Mouse (Mus musculus) macrophage (primary cell): ENCODE measurements around the gene Cers1. TPM values are rescaled to one million over a fixed set of nuclear protein-coding genes. Genes with fewer than 3 reads are reported as not detected.
A peak's percentile ranks its signal among the peaks of the same experiment; 100 is the strongest.

Experiments used
- H3K27ac ChIP-seq: fragments of 350-480 bp; formaldehyde crosslinking; 2 replicates; pipeline ENCODE4 v1.9.0; 2021
- H3K36me3 ChIP-seq: fragments of 350-480 bp; formaldehyde crosslinking; 2 replicates; pipeline ENCODE4 v1.9.0; 2021; ENCODE audit errors: inconsistent target
- H3K4me3 ChIP-seq: fragments of 350-480 bp; formaldehyde crosslinking; 2 replicates; pipeline ENCODE4 v1.9.0; 2021; ENCODE audit errors: inconsistent target
- H3K79me2 ChIP-seq: fragments of 350-480 bp; formaldehyde crosslinking; 2 replicates; pipeline ENCODE4 v1.9.0; 2021; ENCODE audit errors: inconsistent target
- WGBS: methylation state at CpG from one replicate; pipeline ENCODE4 v1.1.7; 2026; ENCODE audit warnings: inconsistent platforms; ENCODE audit not compliant: missing documents; 5-methylcytosine and 5-hydroxymethylcytosine counted together
- polyA plus RNA-seq: library from polyadenylated mRNA; stranded (reverse); fragments of 250-400 nt; gene quantifications from 3 replicates; pipeline ENCODE4 v1.2.4, GENCODE M21; 2018; ENCODE audit warnings: inconsistent platforms

Cers1 gene
- polyA plus RNA-seq, 1 experiment from 2014 or later, result not detected

DNA sequence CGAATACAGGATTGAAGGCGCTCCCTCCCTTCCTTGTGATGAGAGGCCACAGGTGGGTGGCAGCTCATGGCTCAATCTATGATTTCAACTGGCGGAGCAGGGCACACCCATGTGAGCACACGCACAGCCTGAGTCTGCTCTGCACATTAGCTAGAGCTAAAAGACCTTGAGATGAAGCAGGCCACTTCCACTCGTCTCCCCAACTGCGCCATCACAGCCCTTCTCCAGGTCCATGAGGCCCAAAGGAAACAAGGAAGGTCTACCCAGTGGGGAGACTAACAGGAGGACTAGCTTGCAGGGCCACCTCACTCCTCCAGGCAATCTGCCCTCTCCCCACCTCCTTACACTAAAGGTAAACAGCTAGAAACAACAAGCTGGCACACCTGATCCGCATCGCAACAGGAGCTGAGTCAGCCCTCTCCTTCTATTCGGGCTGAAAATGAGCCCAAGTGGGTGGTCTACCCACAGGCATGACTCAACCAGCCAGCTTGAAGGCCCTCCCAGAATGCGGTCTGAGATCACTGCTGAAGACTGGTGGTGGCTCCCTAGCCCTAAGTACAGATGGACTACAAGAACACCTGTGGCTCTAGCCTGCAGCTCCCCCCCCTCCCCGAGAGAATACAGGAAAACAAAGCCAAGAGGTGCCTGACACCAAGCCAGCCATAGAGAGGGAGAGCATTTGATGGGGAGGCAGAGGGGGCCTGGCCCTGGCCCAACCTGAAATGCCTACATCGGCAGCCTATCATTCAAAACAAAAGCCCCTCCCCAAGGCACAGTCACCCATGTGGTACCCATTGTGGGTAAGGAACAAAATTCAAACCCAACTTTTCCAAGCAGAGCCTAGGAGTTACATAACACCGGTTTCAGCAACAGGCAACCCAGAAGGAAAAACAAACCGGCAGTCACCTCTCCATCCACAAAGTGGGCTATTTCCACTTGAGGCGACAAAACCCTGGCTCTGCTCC is 35.7 kb downstream of the Cers1 start:
- H3K27ac ChIP-seq, result no peak overlapping the region
- peak overlapping the region; percentile 76 for H3K4me3 ChIP-seq
- H3K36me3 ChIP-seq, result no peaks in the 10 kb centered on the region
- 44% methylated on average over 15 of the region's 15 CpGs for WGBS
- peaks cover 63% of the 10 kb centered on the region for H3K79me2 ChIP-seq

DNA sequence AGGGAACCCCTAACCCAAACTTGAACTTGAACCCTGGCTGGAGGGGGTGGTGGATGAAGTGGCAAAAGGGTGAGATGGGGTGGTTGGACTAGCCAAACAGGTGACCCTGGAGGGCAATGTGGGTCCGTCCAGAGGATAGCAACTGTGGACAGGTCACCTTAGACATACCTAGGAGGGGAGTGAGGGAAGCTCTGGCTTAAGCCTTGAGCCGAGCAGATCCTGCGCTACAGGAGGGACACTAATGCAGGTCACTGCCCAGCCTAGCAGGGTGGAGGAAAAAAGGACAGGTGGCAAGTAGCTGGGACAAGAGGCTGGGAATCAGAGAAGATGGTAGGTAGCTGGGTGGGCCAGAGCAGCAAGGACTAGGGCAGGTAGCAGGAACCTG is 36.4 kb downstream of the Cers1 start:
- WGBS, result 24% methylated on average over 3 of the region's 3 CpGs
- Histone ChIP-seq H3K79me2 (peaks cover 56% of the 10 kb centered on the region), H3K36me3 (no peaks in the 10 kb centered on the region), H3K27ac (peak overlapping the region; percentile 10; the same call in 1 of the 2 replicates), H3K4me3 (peak overlapping the region; percentile 76)

DNA sequence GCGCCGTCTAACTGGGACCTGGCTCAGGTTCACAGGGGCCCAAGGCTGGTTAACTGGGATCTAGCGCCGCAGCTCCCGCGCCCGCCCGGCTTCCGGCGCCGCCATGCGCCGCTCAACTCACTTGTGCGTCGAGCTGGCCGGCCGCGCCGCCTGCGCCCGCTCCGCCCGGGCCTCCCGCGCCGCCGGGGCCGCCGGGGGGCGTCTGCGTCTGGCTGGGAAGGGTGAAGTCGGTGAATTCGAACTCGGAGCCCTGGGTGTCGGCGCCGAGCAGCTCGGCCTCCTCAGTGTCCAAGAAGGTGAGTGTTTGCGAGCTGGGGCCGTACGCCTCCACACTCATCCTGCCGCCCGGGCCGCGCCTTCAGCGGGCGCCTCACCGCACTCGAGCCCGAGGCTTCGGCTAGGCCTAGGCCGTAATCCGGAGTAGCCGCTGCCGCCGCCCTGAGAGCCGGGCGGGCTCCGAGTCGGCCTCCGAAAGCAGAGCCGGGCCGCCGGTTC is 37.1 kb downstream of the Cers1 start:
- Histone ChIP-seq H3K27ac (peak overlapping the region; percentile 10; the same call in 1 of the 2 replicates), H3K36me3 (no peaks in the 10 kb centered on the region), H3K4me3 (peak overlapping the region; percentile 76), H3K79me2 (peaks cover 49% of the 10 kb centered on the region)
- WGBS, result under 1% methylated on average over 40 of the region's 64 CpGs

DNA sequence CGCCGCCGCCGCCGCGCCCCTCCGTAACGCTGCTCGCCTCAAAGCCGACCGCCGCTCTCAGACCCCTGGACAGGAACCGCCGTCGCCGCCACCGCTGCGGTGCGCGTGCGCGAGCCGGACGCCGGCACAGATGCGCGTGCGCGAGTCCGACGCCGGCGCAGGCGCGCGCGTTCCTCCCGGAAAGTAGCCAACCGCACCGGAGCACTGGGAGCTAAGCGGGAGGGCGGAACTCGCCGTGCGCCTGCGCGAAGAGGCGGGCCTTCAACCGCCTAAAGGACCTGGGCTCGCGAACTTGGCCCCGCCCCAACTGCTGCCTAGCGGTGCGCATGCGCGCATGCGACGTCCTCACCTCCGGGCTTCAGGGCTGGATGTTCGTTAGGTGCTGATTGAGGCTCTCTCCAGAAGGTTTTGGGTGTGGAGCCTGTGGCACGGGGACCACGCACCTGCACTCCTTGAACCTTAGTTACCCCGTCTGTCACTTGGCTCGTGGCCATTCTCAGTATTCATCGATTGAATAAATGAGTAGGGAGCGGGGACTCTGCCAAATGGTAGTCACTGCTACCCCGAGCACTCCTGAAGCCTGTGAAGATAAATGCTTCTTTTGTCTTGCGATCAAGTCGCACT is 37.7 kb downstream of the Cers1 start, which contains the start of gene Upf1:
TSS of gene Upf1 (minus strand) at position 85 of the 624 bp plus-strand sequence.
- WGBS, result 2% methylated on average over 68 of the region's 69 CpGs
- peaks cover 43% of the 10 kb centered on the region for H3K79me2 ChIP-seq
- H3K36me3 ChIP-seq, result no peaks in the 10 kb centered on the region
- peak within 1 kb of the TSS; percentile 76 for H3K4me3 ChIP-seq
- peak within 1 kb of the TSS; percentile 51 for H3K27ac ChIP-seq

DNA sequence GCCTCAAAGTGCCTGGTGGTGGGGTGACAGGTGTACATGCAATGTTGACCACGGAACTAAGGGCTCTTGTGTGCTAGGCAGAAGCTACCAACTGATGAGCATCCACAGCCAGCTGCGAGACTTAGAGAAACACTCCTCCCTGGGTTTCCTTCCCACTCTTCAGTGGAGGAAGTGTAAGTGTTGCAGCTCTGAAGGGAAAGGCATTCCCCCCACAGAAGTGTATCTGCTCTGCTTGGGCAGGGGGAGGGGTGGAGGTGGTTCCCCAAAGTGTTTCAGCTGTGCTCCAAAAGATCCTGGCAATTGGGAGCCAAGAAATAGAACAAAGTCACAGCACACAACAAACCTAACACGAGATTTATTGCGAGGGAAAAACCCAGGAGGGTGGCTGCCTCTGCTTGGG is 38.4 kb downstream of the Cers1 start:
- H3K79me2 ChIP-seq, result peaks cover 36% of the 10 kb centered on the region
- peak overlapping the region; percentile 33; the same call in 1 of the 2 replicates for H3K4me3 ChIP-seq
- H3K27ac ChIP-seq, result peak overlapping the region; percentile 51
- H3K36me3 ChIP-seq, result no peaks in the 10 kb centered on the region
- 5% methylated on average over 4 of the region's 4 CpGs for WGBS

DNA sequence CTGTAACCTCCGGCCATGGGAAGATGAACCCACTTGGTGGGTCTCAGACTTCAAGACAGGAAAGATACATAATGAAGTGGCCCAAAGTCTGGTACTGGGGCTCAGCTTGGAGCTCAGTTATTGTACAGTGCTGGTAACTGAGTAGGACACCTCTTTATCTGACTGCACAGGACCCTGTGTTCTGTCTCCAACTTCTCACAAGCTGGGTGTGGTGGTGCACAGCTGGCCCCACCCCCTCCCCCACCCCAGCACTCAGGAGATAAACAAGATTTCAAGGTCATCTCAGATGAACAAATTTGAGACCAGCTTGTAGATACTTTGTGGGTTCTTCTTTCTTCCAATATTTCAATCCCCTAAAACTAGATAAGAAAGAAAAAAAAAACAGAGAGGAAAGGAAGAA is 40.5 kb downstream of the Cers1 start:
- no peak overlapping the region for H3K27ac ChIP-seq
- 63% methylated on average over 1 of the region's 1 CpGs for WGBS
- no peak overlapping the region for H3K4me3 ChIP-seq
- H3K36me3 ChIP-seq, result no peaks in the 10 kb centered on the region
- H3K79me2 ChIP-seq, result peaks cover 15% of the 10 kb centered on the region

DNA sequence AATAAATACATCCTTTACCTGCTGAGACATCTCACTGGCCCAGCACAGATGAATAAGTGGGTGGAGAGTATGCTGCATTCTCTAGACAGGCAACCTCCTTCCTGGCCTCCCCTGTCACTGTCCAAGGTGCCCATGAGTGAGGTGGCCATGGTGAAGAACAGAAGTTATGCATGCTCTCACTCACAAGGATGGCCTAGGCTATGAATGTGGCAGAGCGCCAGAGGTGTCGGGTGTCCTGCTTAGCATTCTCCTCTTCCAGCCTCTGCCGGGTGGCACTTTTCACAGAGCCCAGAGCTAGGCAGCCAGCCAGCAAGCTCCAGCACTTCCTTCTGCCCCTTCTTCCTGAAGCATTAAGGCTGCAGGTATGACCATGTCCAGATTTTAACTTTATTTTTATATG is 43.8 kb downstream of the Cers1 start:
- Histone ChIP-seq H3K27ac (no peak overlapping the region), H3K79me2 (no peaks in the 10 kb centered on the region), H3K4me3 (no peak overlapping the region), H3K36me3 (no peaks in the 10 kb centered on the region)
- 76% methylated on average over 3 of the region's 3 CpGs for WGBS

DNA sequence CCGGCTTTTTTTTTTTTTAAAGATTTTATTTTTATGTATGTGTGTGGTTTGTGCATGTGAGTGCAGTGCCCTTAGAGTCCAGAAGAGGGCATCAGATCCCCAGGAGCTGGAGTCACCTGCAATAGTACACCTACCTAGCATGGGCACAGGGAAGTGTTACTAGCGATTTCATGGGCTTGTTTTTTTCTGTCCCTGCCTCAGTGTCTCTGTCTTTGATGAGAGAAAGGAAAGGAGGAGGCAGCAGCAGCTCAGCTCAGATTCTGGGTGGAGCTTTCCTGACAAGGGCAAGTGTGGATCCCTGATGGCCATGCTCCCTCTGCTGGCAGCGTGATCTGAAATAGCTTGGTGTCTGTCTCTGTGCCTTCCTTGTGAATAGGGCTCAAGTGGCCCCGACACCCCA is 45.2 kb downstream of the Cers1 start:
- no peak overlapping the region for H3K27ac ChIP-seq
- H3K4me3 ChIP-seq, result no peak overlapping the region
- WGBS, result 82% methylated on average over 4 of the region's 4 CpGs
- no peaks in the 10 kb centered on the region for H3K79me2 ChIP-seq
- H3K36me3 ChIP-seq, result no peaks in the 10 kb centered on the region

DNA sequence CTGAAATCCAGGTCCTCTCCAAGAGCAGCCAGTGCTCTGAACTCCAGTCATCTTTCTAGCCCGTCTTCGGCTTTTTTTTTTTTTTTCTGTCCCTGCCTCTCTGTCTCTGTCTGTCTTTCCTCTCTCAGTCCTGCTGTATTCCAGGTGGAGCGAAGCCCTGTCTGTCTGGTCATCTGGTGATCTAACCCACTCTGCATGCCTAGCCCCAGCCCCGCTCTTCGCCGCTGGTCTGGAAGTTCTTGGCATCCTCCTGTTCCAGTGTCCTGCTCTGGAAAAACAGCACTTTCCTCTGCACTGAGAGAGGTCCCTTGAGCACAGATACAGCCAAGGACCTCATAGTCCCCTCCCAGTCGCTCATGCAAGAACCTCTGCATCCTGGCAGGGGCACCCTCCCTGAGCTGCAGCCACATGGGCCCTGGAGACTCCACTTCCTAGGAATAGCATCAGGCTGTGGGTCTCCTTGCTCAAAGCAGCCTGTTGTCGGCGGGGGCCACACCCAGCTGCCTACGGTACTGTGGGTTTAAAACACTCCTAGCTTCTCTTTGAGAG is 46.0 kb downstream of the Cers1 start:
- WGBS, result 91% methylated on average over 10 of the region's 10 CpGs
- Histone ChIP-seq H3K36me3 (no peaks in the 10 kb centered on the region), H3K79me2 (no peaks in the 10 kb centered on the region), H3K4me3 (no peak overlapping the region), H3K27ac (no peak overlapping the region)

DNA sequence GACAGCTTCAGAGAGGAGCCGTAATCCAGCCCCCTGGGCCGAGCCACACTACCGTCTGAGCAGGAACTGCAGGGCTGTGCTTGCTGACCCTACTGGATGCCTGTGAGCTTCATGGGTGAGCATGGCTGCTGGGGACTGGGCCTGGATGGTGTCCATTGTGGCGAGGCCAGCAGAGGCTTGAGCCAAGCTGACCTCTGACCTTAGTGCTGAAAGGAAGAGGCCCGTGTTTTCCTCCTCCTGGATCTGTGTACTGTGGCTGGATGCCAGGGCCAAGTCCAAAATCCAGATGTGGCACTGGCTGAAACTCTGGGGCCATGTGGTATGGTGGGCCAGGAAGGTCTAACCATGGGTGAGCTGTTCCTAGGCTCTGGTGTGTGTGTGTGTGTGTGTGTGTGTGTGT is 48.5 kb downstream of the Cers1 start:
- H3K79me2 ChIP-seq, result no peaks in the 10 kb centered on the region
- no peak overlapping the region for H3K27ac ChIP-seq
- WGBS, result 79% methylated on average over 2 of the region's 5 CpGs
- no peaks in the 10 kb centered on the region for H3K36me3 ChIP-seq
- H3K4me3 ChIP-seq, result no peak overlapping the region

DNA sequence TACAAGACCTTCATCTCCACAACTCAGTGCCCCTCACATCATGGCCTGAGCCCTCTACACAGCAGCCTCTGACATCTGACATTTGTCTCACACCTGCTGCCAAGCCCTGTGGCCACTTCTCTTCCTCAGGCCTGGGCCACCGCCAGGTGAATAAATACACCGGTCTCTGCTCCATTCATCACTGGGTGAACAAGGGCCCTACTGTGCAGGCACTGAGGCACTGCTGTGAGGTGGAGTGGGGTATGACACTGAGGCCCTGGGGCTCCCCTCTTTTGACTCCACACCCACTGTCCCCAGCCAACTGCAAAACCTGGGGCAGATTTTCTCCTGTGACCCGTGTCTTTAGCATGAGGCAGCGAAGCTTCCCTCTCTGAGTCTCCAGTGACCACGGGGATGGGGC is 51.0 kb downstream of the Cers1 start:
- WGBS, result 77% methylated on average over 5 of the region's 5 CpGs
- no peaks in the 10 kb centered on the region for H3K79me2 ChIP-seq

DNA sequence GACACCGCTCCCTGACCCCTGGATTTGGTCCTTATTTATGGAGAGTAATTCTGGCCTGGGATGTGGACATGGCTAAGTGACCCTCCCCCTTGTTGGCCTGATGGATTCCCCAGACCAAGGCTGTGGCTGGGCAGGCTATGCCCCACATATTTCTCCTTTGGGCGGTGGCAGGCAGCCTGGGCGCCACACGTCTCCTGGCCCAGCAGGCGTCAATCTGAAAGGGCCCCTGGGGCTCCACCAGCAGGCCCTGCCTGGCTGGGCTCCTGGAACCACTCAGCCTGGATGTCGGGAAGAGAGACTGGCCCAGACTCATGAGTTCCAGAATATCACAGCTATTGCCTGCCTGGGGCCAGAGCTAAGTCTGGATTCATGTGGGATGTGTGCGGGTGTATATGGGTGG is 54.9 kb downstream of the Cers1 start:
- Histone ChIP-seq H3K27ac (no peak overlapping the region), H3K36me3 (no peaks in the 10 kb centered on the region), H3K79me2 (no peaks in the 10 kb centered on the region), H3K4me3 (no peak overlapping the region)
- 96% methylated on average over 7 of the region's 7 CpGs for WGBS

More for the DNA sequence above, 51.0 kb downstream of the Cers1 start:
- H3K36me3 ChIP-seq, result no peaks in the 10 kb centered on the region
- H3K27ac ChIP-seq, result no peak overlapping the region
- H3K4me3 ChIP-seq, result no peak overlapping the region

DNA sequence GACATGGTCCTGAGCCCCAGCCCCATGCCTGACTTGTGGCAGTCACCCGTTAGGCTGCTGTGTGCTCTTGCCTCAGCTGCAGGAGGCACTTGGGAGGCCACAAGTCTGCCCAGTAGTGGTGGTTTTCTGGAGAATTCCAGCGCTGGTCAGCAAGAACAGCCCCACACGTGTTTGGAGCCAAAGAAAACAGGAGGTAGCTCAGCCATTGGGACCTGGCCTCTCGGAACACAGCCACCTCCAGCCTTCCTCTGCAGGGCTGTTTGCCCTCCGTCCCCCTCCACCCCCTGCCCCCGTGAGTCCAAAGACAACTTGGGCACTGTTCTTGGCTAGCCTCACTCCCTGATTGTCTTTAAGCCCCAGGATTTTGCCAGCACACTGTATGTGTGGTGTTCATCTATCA is 56.4 kb downstream of the Cers1 start:
- Histone ChIP-seq H3K4me3 (no peak overlapping the region), H3K27ac (no peak overlapping the region), H3K36me3 (no peaks in the 10 kb centered on the region), H3K79me2 (no peaks in the 10 kb centered on the region)
- WGBS, result 92% methylated on average over 5 of the region's 6 CpGs

DNA sequence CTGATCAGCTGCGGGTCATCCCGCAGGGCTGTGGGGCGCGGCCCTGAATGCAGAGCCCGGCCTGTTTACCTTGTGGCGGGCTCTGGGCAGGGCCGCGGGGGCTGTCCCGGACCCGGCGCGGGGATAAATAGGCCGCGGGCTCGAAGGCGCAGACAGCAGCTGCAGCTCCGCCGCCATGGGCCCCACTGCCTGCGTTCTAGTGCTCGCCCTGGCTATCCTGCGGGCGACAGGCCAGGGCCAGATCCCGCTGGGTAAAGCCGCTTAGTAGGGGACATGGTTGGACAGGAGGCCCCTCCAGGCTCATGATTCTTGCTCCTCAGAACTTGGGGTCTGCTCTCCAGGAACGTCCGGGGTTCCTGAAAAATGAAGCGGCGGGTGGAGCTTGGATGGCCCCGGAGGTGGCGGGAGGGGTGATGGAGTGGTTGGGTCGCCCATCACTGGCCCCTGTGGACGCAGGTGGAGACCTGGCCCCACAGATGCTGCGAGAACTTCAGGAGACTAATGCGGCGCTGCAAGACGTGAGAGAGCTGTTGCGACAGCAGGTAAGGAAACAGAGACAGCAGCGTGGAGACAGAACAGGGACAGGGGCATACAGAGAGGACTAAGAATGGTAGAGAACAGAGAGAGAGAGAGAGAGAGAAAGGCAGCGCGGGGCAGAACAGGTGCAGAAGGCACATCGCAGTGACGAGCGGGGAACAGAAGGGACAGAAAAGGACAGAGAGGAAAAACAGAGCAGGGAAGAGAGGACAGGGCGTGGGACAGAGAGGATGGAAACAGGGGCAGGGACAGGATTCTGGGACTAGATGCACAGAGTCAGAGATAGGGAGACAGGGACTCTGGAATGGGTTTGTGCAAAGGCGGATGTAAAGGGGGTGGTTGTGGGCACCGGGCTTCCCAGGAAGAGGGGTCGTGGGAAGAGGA is 58.1 kb downstream of the Cers1 start, which contains the start of gene Comp:
TSS of gene Comp (plus strand) at position 162 of the 921 bp plus-strand sequence.
- H3K27ac ChIP-seq, result no peak within 1 kb of the TSS
- H3K36me3 ChIP-seq, result no peaks in the 10 kb centered on the region
- no peak within 1 kb of the TSS for H3K4me3 ChIP-seq
- no peaks in the 10 kb centered on the region for H3K79me2 ChIP-seq
- WGBS, result 12% methylated on average over 44 of the region's 47 CpGs
